Mouse (Mus musculus): ENCODE measurements around the gene Kdm4b.

Kdm4b gene

GRCm38 (mm10) chr17:56356921-56357885 is 31.3 kb downstream of the Kdm4b start:
- TF ChIP-seq GATA4 (IDR thresholded peaks at IDR 0.05; ENCODE audit: insufficient replicate concordance, low read length): no peak

GRCm38 (mm10) chr17:56359183-56359725 is 33.4 kb downstream of the Kdm4b start:
- no peak for TF ChIP-seq GATA4 (IDR thresholded peaks at IDR 0.05; ENCODE audit: insufficient replicate concordance, low read length)

GRCm38 (mm10) chr17:56359864-56360263 is 34.0 kb downstream of the Kdm4b start:
- TF ChIP-seq GATA4 (IDR thresholded peaks at IDR 0.05; ENCODE audit: insufficient replicate concordance, low read length): no peak

GRCm38 (mm10) chr17:56360451-56360850 is 34.6 kb downstream of the Kdm4b start:
- TF ChIP-seq GATA4 (IDR thresholded peaks at IDR 0.05; ENCODE audit: insufficient replicate concordance, low read length): no peak

GRCm38 (mm10) chr17:56361542-56361941 is 35.7 kb downstream of the Kdm4b start:
- no peak for TF ChIP-seq GATA4 (IDR thresholded peaks at IDR 0.05; ENCODE audit: insufficient replicate concordance, low read length)

GRCm38 (mm10) chr17:56365791-56366673 is 40.2 kb downstream of the Kdm4b start:
- TF ChIP-seq GATA4 (IDR thresholded peaks at IDR 0.05; ENCODE audit: insufficient replicate concordance, low read length): no peak

GRCm38 (mm10) chr17:56368291-56368790 is 42.5 kb downstream of the Kdm4b start:
- no peak for TF ChIP-seq GATA4 (IDR thresholded peaks at IDR 0.05; ENCODE audit: insufficient replicate concordance, low read length)

GRCm38 (mm10) chr17:56370090-56370489 is 44.2 kb downstream of the Kdm4b start:
- TF ChIP-seq GATA4 (IDR thresholded peaks at IDR 0.05; ENCODE audit: insufficient replicate concordance, low read length): no peak

- TF ChIP-seq GATA4 (IDR thresholded peaks at IDR 0.05; ENCODE audit: insufficient replicate concordance, low read length): no peak
Observed at GRCm38 (mm10) chr17:56371029-56371660, 45.3 kb downstream of the Kdm4b start.

- TF ChIP-seq GATA4 (IDR thresholded peaks at IDR 0.05; ENCODE audit: insufficient replicate concordance, low read length): no peak
Observed at GRCm38 (mm10) chr17:56372109-56372508, 46.2 kb downstream of the Kdm4b start.

GRCm38 (mm10) chr17:56373136-56374034 is 47.5 kb downstream of the Kdm4b start:
- no peak; the same call in 1 of the 2 replicates for TF ChIP-seq GATA4 (IDR thresholded peaks at IDR 0.05; ENCODE audit: insufficient replicate concordance, low read length)

GRCm38 (mm10) chr17:56374851-56375250 is 49.0 kb downstream of the Kdm4b start:
- no peak for TF ChIP-seq GATA4 (IDR thresholded peaks at IDR 0.05; ENCODE audit: insufficient replicate concordance, low read length)

- TF ChIP-seq GATA4 (IDR thresholded peaks at IDR 0.05; ENCODE audit: insufficient replicate concordance, low read length): no peak
Observed at GRCm38 (mm10) chr17:56379281-56379834, 53.5 kb downstream of the Kdm4b start.

Data from liver, adult (tissue).